Mouse (Mus musculus) embryonic facial prominence, embryonic 11.5 days (tissue): ENCODE measurements around the gene Nrcam. TPM values are rescaled to one million over a fixed set of nuclear protein-coding genes. Genes with fewer than 3 reads are reported as not detected.

ENCODE experiments used
- ATAC-seq: fragments of 200-750 bp; cut with Nextera tagmentation; replicated peaks from 2 replicates; pipeline ENCODE4 v1.8.0; 2017; ENCODE audit warnings: low read depth; ENCODE audit not compliant: insufficient number of reproducible peaks, low FRiP score, low TSS enrichment
- DNase-seq: peaks from one replicate; pipeline ENCODE4 v3.0.0-alpha.2; 2015; ENCODE audit warnings: low spot score
- H3K27ac ChIP-seq: fragments of 300-500 bp; sonication (generic); replicated peaks from 2 replicates; pipeline ENCODE4 v1.5.1; 2014; ENCODE audit warnings: mild to moderate bottlenecking, low read depth, low read length, control low read depth
- H3K27me3 ChIP-seq: fragments of 300-500 bp; sonication (generic); 2 replicates; pipeline ENCODE4 v1.6.1; 2014; ENCODE audit warnings: mild to moderate bottlenecking, low read length, moderate library complexity, mixed read lengths; ENCODE audit not compliant: control insufficient read depth, insufficient read depth
- H3K36me3 ChIP-seq: fragments of 300-500 bp; sonication (generic); replicated peaks from 2 replicates; pipeline ENCODE4 v1.6.1; 2014; ENCODE audit warnings: low read depth, mild to moderate bottlenecking, low read length, moderate library complexity, mixed read lengths; ENCODE audit not compliant: control insufficient read depth, insufficient read depth
- H3K4me1 ChIP-seq: fragments of 300-500 bp; sonication (generic); 2 replicates; pipeline ENCODE4 v1.6.1; 2014; ENCODE audit warnings: low read length, mixed read lengths; ENCODE audit not compliant: control insufficient read depth, insufficient read depth
- H3K4me2 ChIP-seq: fragments of 300-500 bp; sonication (generic); 2 replicates; pipeline ENCODE4 v1.6.1; 2014; ENCODE audit warnings: low read depth, mild to moderate bottlenecking, control low read depth, low read length, moderate library complexity
- H3K4me3 ChIP-seq: fragments of 300-500 bp; sonication (generic); 2 replicates; pipeline ENCODE4 v1.5.1; 2014; ENCODE audit warnings: low read depth, low read length, control low read depth
- H3K9ac ChIP-seq: fragments of 300-500 bp; sonication (generic); replicated peaks from 2 replicates; pipeline ENCODE4 v1.6.1; 2014; ENCODE audit warnings: mild to moderate bottlenecking, control low read depth, low read length
- H3K9me3 ChIP-seq: fragments of 300-500 bp; sonication (generic); replicated peaks from 2 replicates; pipeline ENCODE4 v1.6.1; 2016; ENCODE audit warnings: mild to moderate bottlenecking, low read length, inconsistent platforms, mixed read lengths; ENCODE audit not compliant: control insufficient read depth
- WGBS: fragments of 180-500 bp; shearing (Covaris S2); extraction: QIAGEN DNeasy Blood & Tissue Kit; methylation state at CpG from one replicate; pipeline ENCODE4 v1.1.7; 2014; 5-methylcytosine and 5-hydroxymethylcytosine counted together
- polyA plus RNA-seq: library from polyadenylated mRNA; unstranded; fragments of >200 nt; fragmentation: Nextera tagmentation; extraction: Ambion mirVana; gene quantifications from 2 replicates; pipeline ENCODE4 v1.2.1, GENCODE M21; 2014

Gene Nrcam
- polyA plus RNA-seq, 1 experiment from 2014 or later: 22.3 TPM

GRCm38 (mm10) chr12:44570070-44570469 is 241.4 kb downstream of the Nrcam start:
- no peaks in the 10 kb centered on the region for H3K36me3 ChIP-seq
- ATAC-seq (no peak), DNase-seq (no peak)
- H3K9me3 ChIP-seq: no peaks in the 10 kb centered on the region
- H3K9ac ChIP-seq: no peak overlapping the region
- no peak overlapping the region for H3K4me2 ChIP-seq
- no peak overlapping the region for H3K4me3 ChIP-seq
- no peak overlapping the region for H3K27ac ChIP-seq
- no peaks in the 10 kb centered on the region for H3K4me1 ChIP-seq
- 85% methylated on average over 7 of the region's 7 CpGs for WGBS
- no peaks in the 10 kb centered on the region for H3K27me3 ChIP-seq

DNA sequence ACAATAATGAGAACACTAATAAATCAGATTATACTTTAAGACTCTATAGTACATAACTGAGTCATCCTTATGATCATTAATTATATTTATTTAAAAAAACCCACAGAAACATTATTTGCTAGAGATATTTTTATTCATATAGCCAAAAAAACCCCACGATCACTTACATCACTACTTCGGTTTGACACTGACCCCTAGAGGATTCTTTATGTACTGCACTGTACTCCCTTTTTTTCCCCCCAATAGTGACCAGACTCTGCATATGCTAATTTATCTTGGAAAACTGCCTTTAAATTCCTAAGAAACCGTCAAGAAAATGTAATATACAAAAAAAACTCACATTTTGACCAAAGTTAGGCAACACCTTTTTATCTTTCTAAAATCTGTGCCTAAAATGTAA is 244.0 kb downstream of the Nrcam start:
- H3K9me3 ChIP-seq: no peaks in the 10 kb centered on the region
- no peak overlapping the region for H3K4me2 ChIP-seq
- H3K4me1 ChIP-seq: no peaks in the 10 kb centered on the region
- H3K27me3 ChIP-seq: no peaks in the 10 kb centered on the region
- H3K27ac ChIP-seq: no peak overlapping the region
- H3K36me3 ChIP-seq: no peaks in the 10 kb centered on the region
- no peak for ATAC-seq
- 19% methylated on average over 3 of the region's 3 CpGs for WGBS
- peak; percentile 67 for DNase-seq
- no peak overlapping the region for H3K4me3 ChIP-seq
- no peak overlapping the region for H3K9ac ChIP-seq

GRCm38 (mm10) chr12:44574167-44574566 is 245.5 kb downstream of the Nrcam start:
- DNase-seq (no peak), ATAC-seq (no peak)
- Histone ChIP-seq H3K9me3 (no peaks in the 10 kb centered on the region), H3K4me1 (no peaks in the 10 kb centered on the region), H3K27me3 (no peaks in the 10 kb centered on the region), H3K36me3 (no peaks in the 10 kb centered on the region), H3K27ac (no peak overlapping the region), H3K4me3 (no peak overlapping the region), H3K4me2 (no peak overlapping the region), H3K9ac (no peak overlapping the region)
- WGBS: 97% methylated on average over 3 of the region's 3 CpGs

DNA sequence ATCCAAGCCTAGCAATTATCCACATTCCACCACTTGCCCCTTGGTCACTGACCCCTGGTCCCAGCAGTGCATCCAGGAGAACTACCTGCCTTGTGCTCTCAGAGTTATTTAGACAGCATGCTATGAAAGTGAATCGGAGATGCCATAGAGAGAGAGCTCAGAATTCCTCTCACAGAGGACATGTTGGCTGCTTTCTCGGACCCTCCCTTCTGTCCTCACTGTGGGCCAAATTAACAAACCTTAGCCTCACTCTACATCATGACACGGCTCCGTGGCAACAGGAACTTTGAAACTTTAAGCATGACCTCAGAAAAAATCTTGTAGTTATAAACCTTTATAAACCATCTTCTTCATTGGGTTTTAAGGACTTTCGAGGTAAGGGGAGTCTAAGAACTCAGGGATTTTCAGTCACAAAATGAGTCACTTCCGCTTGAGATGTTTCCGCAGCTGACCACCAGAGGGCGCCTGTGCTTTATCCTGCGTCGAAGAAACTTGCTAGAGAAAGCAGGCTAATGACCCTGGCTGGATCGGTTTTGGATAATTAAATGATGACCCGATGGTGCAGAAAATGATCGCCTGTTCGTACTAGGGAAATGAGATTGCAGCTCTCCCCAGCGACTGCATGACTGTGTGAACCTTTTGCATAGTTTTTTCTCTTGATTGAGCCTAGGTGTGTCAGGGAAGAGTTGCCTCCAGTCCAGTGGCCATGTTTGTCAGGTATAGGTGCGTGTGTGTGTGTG is 272.9 kb downstream of the Nrcam start:
- Histone ChIP-seq H3K4me3 (no peak overlapping the region), H3K9ac (no peak overlapping the region), H3K4me2 (no peak overlapping the region), H3K27ac (no peak overlapping the region), H3K9me3 (no peaks in the 10 kb centered on the region), H3K27me3 (no peaks in the 10 kb centered on the region), H3K36me3 (no peaks in the 10 kb centered on the region), H3K4me1 (no peaks in the 10 kb centered on the region)
- WGBS: 31% methylated on average over 16 of the region's 16 CpGs
- no peak for ATAC-seq
- DNase-seq: peak; percentile 83

- H3K27me3 ChIP-seq: no peaks in the 10 kb centered on the region
- H3K27ac ChIP-seq: no peak overlapping the region
- H3K9ac ChIP-seq: no peak overlapping the region
- no peaks in the 10 kb centered on the region for H3K4me1 ChIP-seq
- 49% methylated on average over 11 of the region's 11 CpGs for WGBS
- DNase-seq (peak; percentile 11), ATAC-seq (no peak)
- H3K36me3 ChIP-seq: no peaks in the 10 kb centered on the region
- no peaks in the 10 kb centered on the region for H3K9me3 ChIP-seq
- no peak overlapping the region for H3K4me2 ChIP-seq
- H3K4me3 ChIP-seq: no peak overlapping the region
These were observed 273.7 kb downstream of the Nrcam start for GRCm38 (mm10) chr12:44602269-44602957.

DNA sequence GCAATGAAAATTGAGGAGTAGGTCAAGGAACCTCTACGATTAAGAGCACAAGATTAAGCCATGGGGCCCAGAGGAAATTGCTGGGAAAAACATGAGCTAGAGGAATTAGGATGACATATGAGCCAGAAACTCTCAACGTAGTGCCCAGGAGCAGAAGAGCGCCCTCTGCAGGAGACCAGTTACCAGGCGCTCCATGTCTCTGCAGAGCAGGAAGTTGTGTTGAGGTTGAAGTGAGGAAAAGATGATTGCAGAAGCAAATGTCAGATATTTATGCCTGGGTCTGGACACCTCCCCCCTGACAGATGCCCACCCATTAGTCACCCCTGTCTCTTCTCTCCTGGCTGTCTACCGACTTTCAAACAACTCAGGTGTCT is 274.3 kb downstream of the Nrcam start:
- 70% methylated on average over 5 of the region's 5 CpGs for WGBS
- Histone ChIP-seq H3K4me1 (no peaks in the 10 kb centered on the region), H3K9me3 (no peaks in the 10 kb centered on the region), H3K36me3 (no peaks in the 10 kb centered on the region), H3K4me2 (no peak overlapping the region), H3K27me3 (no peaks in the 10 kb centered on the region), H3K9ac (no peak overlapping the region), H3K27ac (no peak overlapping the region), H3K4me3 (no peak overlapping the region)
- ATAC-seq (no peak), DNase-seq (peak; percentile 49)

GRCm38 (mm10) chr12:44617001-44617421 is 288.3 kb downstream of the Nrcam start:
- Histone ChIP-seq H3K27ac (no peak overlapping the region), H3K27me3 (no peaks in the 10 kb centered on the region), H3K4me2 (no peak overlapping the region), H3K4me1 (no peaks in the 10 kb centered on the region), H3K9me3 (no peaks in the 10 kb centered on the region), H3K9ac (no peak overlapping the region), H3K4me3 (no peak overlapping the region), H3K36me3 (no peaks in the 10 kb centered on the region)
- 78% methylated on average over 2 of the region's 2 CpGs for WGBS
- ATAC-seq: no peak
- DNase-seq: no peak

GRCm38 (mm10) chr12:44617488-44617887 is 288.8 kb downstream of the Nrcam start:
- ATAC-seq (no peak), DNase-seq (no peak)
- Histone ChIP-seq H3K4me3 (no peak overlapping the region), H3K27me3 (no peaks in the 10 kb centered on the region), H3K36me3 (no peaks in the 10 kb centered on the region), H3K9me3 (no peaks in the 10 kb centered on the region), H3K9ac (no peak overlapping the region), H3K4me1 (no peaks in the 10 kb centered on the region), H3K27ac (no peak overlapping the region), H3K4me2 (no peak overlapping the region)
- 79% methylated on average over 1 of the region's 1 CpGs for WGBS
